Mouse (Mus musculus) ES-E14 (cell line): ENCODE measurements around the gene Frrs1l. TPM values are rescaled to one million over a fixed set of nuclear protein-coding genes. Genes with fewer than 3 reads are reported as not detected.
A peak's percentile ranks its signal among the peaks of the same experiment; 100 is the strongest.

Experiments
- DNase-seq: peaks from one replicate; pipeline ENCODE4 v3.0.0-alpha.2; 2013; ENCODE audit warnings: low read depth, low spot score
- H3K27ac ChIP-seq: 2 replicates; pipeline ENCODE4 v1.5.1; 2012; ENCODE audit warnings: low read depth, mild to moderate bottlenecking, low read length, moderate library complexity, mixed read lengths; ENCODE audit not compliant: poor library complexity, insufficient read depth, severe bottlenecking
- H3K36me3 ChIP-seq: 2 replicates; pipeline ENCODE4 v1.6.1; 2012; ENCODE audit warnings: mild to moderate bottlenecking, low read length, moderate library complexity, mixed read lengths; ENCODE audit not compliant: control insufficient read depth, poor library complexity, insufficient read depth, severe bottlenecking
- H3K4me1 ChIP-seq, 2 experiments: fragments of 150-350 bp in 1 of 2; sonication (generic) in 1 of 2; 2 replicates each; pipeline ENCODE4 v1.6.1; 2012; ENCODE audit warnings: low read length in 2 of 2, mild to moderate bottlenecking in 1 of 2, mixed read lengths in 1 of 2; ENCODE audit not compliant: control insufficient read depth in 2 of 2, insufficient read depth in 2 of 2, poor library complexity in 1 of 2
- H3K4me3 ChIP-seq, 2 experiments: fragments of 150-350 bp in 1 of 2; sonication (generic) in 1 of 2; 2 replicates each; pipeline ENCODE4 v1.5.1; 2012; ENCODE audit warnings: low read length in 2 of 2, low read depth in 1 of 2, mild to moderate bottlenecking in 1 of 2, mixed read lengths in 1 of 2; ENCODE audit not compliant: insufficient read depth in 1 of 2, poor library complexity in 1 of 2, severe bottlenecking in 1 of 2
- H3K9ac ChIP-seq: 2 replicates; pipeline ENCODE4 v1.6.1; 2012; ENCODE audit warnings: low read depth, mild to moderate bottlenecking, low read length, mixed read lengths; ENCODE audit not compliant: poor library complexity, insufficient read depth, severe bottlenecking
- H3K9me3 ChIP-seq: fragments of 150-350 bp; sonication (generic); 2 replicates; pipeline ENCODE4 v1.6.1; 2012; ENCODE audit warnings: low read depth, mild to moderate bottlenecking, low read length; ENCODE audit not compliant: control insufficient read depth, insufficient read depth
- CHD2 ChIP-seq: IDR thresholded peaks from 2 replicates; pipeline ENCODE4 v1.6.1; 2014; ENCODE audit warnings: mild to moderate bottlenecking, low read depth, low read length, inconsistent platforms
- HCFC1 ChIP-seq: IDR thresholded peaks from 2 replicates; pipeline ENCODE4 v1.6.1; 2012; ENCODE audit warnings: low read length, inconsistent platforms, borderline replicate concordance; ENCODE audit not compliant: insufficient read depth
- MAFK ChIP-seq: IDR thresholded peaks from 2 replicates; pipeline ENCODE4 v1.6.1; 2014; ENCODE audit warnings: mild to moderate bottlenecking, low read depth, low read length, inconsistent platforms; ENCODE audit not compliant: insufficient read depth
- ZC3H11A ChIP-seq: IDR thresholded peaks from 2 replicates; pipeline ENCODE4 v1.6.1; 2012; ENCODE audit warnings: low read depth, mild to moderate bottlenecking, inconsistent platforms, low read length, borderline replicate concordance
- ZNF384 ChIP-seq: IDR thresholded peaks from 2 replicates; pipeline ENCODE4 v1.6.1; 2012; ENCODE audit warnings: low read depth, low read length, inconsistent platforms
- in situ Hi-C, 2 experiments: fragments of 600-800 bp; cut with MboI; formaldehyde crosslinking; loops; one replicate each; pipeline ENCODE4 v1.15.1; 2025; ENCODE audit warnings: low sequenced_read_pairs in 2 of 2, inconsistent platforms in 1 of 2; ENCODE audit not compliant: unreplicated experiment in 2 of 2
- total RNA-seq: library from RNA; depleted of rRNA; stranded (reverse); fragments of 300-350 nt; gene quantifications from 2 replicates; pipeline ENCODE4 v1.2.3, GENCODE M21; 2012

The Frrs1l gene
- total RNA-seq, 1 experiment: 0.54 TPM

DNA sequence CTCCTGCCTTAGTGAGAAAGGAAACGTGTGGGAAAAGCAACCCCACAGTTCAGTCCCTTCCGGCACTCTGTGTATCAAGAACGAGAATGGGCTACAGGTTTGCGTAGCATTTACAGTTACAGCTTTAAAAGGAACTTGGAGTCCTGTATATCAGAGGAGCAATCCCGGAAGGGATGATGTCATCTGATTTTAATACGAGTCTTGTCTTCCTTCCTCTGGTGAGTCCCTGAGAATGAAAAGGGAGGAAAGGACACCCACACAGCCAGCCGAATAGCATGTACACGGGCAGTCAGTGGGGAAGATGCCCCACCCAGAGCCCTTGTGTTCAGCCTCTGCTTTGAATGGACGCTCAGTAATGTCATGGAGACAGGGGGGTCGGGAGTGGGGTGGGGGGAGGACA is 37.8 kb upstream of the Frrs1l start:
- DNase-seq: no peak
- peaks cover 2 to 6% of the 10 kb centered on the region in 2 experiments; a peak in 1 of 4 replicates for H3K4me1 ChIP-seq
- no peaks in the 10 kb centered on the region for H3K9me3 ChIP-seq
- H3K9ac ChIP-seq: no peak overlapping the region
- no peak for TF ChIP-seq ZNF384
- no peak for TF ChIP-seq HCFC1
- no peak for TF ChIP-seq MAFK
- TF ChIP-seq CHD2: no peak
- TF ChIP-seq ZC3H11A: no peak
- H3K36me3 ChIP-seq: no peaks in the 10 kb centered on the region
- no peak overlapping the region for H3K27ac ChIP-seq
- no peak overlapping the region for H3K4me3 ChIP-seq
- in situ Hi-C loops: no loop called here

- Histone ChIP-seq H3K27ac (no peak overlapping the region), H3K4me1 (peaks cover 2 to 6% of the 10 kb centered on the region in 2 experiments; a peak in 1 of 4 replicates), H3K9me3 (no peaks in the 10 kb centered on the region), H3K36me3 (no peaks in the 10 kb centered on the region), H3K9ac (no peak overlapping the region), H3K4me3 (no peak overlapping the region)
- in situ Hi-C loops: no loop called here
- DNase-seq: no peak
- TF ChIP-seq ZNF384 (no peak), MAFK (no peak), ZC3H11A (no peak), HCFC1 (no peak), CHD2 (no peak)
Measured at GRCm38 (mm10) chr4:57023527-57023926, 33.3 kb upstream of the Frrs1l start.

GRCm38 (mm10) chr4:57021288-57021687 is 31.1 kb upstream of the Frrs1l start:
- Histone ChIP-seq H3K9ac (no peak overlapping the region), H3K9me3 (no peaks in the 10 kb centered on the region), H3K36me3 (no peaks in the 10 kb centered on the region), H3K27ac (no peak overlapping the region), H3K4me1 (0 out of 4 replicates have a peak, but pooled peaks cover 0 to 3% of the 10 kb centered on the region in 2 experiments), H3K4me3 (no peak overlapping the region)
- no peak for DNase-seq
- in situ Hi-C loops: no loop called here
- TF ChIP-seq MAFK (no peak), ZC3H11A (0 out of 2 replicates have a peak, but pooled peaks have one; percentile 37)

DNA sequence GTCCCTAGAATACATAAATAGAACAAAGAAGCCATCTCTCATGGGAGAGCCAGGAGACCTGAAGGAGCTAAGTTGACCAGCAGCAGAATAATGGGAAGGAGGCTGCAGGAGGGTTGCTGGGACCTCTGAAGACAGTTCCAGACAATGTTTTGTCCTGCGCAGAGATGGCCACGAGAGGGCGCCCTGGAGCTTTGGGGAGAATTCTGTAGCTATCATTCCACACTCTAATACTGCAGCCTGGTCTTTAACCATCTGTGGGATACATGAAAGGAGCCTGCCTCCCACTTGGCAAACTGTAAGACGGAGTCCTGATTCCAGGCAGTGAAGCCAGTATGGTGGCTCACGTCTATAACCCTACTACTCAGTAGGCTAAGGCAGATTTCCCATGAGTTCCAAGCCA is 27.0 kb upstream of the Frrs1l start:
- in situ Hi-C loops: no loop called here

More for the DNA sequence above, 27.0 kb upstream of the Frrs1l start:
- DNase-seq: peak; percentile 85
- H3K4me1 ChIP-seq: no peaks in the 10 kb centered on the region
- no peak overlapping the region for H3K4me3 ChIP-seq
- H3K9ac ChIP-seq: no peak overlapping the region
- no peaks in the 10 kb centered on the region for H3K36me3 ChIP-seq
- H3K27ac ChIP-seq: no peak overlapping the region
- TF ChIP-seq ZC3H11A (peak; percentile 70; the same call in 1 of the 2 replicates), MAFK (no peak), CHD2 (no peak), HCFC1 (no peak)
- no peaks in the 10 kb centered on the region for H3K9me3 ChIP-seq
